Mouse (Mus musculus) cerebellum, adult (tissue): ENCODE data around the gene Tnnt2.

Experiments
- ATAC-seq: cut with Nextera tagmentation; 2 replicates; pipeline ENCODE4 v1.9.2; 2017; ENCODE audit warnings: mild to moderate bottlenecking, moderate library complexity, mixed read lengths; ENCODE audit not compliant: insufficient number of reproducible peaks, low FRiP score, low TSS enrichment

The Tnnt2 gene

GRCm38 (mm10) chr1:135893377-135893776 is 57.2 kb downstream of the Tnnt2 start:
- ATAC-seq, result no peak

GRCm38 (mm10) chr1:135895367-135895766 is 59.2 kb downstream of the Tnnt2 start:
- no peak for ATAC-seq

- ATAC-seq, result no peak
Measured at GRCm38 (mm10) chr1:135899295-135899694, 63.1 kb downstream of the Tnnt2 start.

GRCm38 (mm10) chr1:135899991-135900515 is 63.9 kb downstream of the Tnnt2 start:
- no peak for ATAC-seq
